Mouse (Mus musculus): Measurements from ENCODE around the gene Cwf19l1. TPM values are rescaled to one million over a fixed set of nuclear protein-coding genes. Genes with fewer than 3 reads are reported as not detected.
"Not testable (repeated sequence)": the region's sequence is repeated elsewhere in the genome, so short reads cannot be mapped to it uniquely, and the experiment has no call there.

The Cwf19l1 gene
- polyA plus RNA-seq, 1 experiment: 10.3 TPM

DNA sequence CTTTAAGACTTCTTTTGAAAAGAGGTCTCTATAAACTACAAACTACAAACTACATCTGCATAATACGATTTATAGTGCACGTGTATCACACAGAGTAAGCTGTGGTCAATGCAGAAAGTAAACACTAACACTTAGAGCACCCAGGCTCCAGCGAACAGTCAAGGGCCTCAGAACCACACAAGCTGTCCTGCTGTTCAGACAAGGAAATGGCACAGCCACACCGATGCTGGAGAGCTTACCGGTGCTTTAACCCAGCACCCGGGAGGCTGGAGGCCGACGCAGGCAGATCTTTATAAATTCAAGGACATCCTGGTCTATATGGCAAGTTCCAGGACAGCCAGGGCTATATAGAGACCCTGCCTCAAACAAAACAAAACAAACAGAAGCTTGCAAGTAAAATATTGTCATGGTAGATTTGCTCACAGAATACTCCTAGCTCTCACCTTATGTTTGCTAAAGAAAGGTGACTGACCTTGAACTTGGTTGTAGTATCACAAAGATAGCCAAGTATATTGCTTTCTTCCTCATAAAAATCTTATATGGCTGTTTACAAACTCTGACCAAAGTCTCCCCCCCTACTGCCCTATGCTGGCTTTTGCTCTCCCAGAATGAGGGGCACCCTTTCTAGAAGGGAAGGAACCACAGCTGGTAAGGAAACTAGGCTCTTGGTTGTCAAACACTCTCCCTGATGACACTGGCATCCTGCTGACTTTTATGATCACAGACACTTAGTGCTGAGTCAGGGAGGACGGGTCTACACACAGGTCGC, 7.8 kb downstream of the Cwf19l1 start:
- TF ChIP-seq MAX (IDR thresholded peaks at IDR 0.05; ENCODE audit: low read depth) (no peak), E2F4 (IDR thresholded peaks at IDR 0.05; ENCODE audit: insufficient read depth) (no peak), POLR2AphosphoS2 (IDR thresholded peaks at IDR 0.05; ENCODE audit: insufficient read length, low read depth) (no peak), POLR2A (IDR thresholded peaks at IDR 0.05; ENCODE audit: insufficient read length, low read depth) (no peak), MYOG (IDR thresholded peaks at IDR 0.05; ENCODE audit: control insufficient read depth in 1 of 3, insufficient read depth in 1 of 3, insufficient read length in 2 of 3, low read depth in 2 of 3) (no peak), MYOD1 (IDR thresholded peaks at IDR 0.05; ENCODE audit: control insufficient read depth in 1 of 3, insufficient read length in 2 of 3, low read depth in 2 of 3) (no peak), REST (IDR thresholded peaks at IDR 0.05; ENCODE audit: insufficient read depth, insufficient read length) (no peak), SRF (IDR thresholded peaks at IDR 0.05; ENCODE audit: control insufficient read depth, insufficient read length, low read depth) (no peak)
- Histone ChIP-seq H3K27me3 (ENCODE audit: control insufficient read depth, insufficient read depth, insufficient read length) (no peaks in the 10 kb centered on the region), H3K4me2 (ENCODE audit: low read depth) (no peak overlapping the region), H3K4me3 (no peak overlapping the region), H3K36me3 (ENCODE audit: control insufficient read depth, insufficient read depth) (peaks cover 32% of the 10 kb centered on the region), H3ac (ENCODE audit: control insufficient read depth, insufficient read length) (no peak overlapping the region), H3K79me2 (ENCODE audit: control insufficient read depth, insufficient read depth) (peaks cover under 1% of the 10 kb centered on the region)

DNA sequence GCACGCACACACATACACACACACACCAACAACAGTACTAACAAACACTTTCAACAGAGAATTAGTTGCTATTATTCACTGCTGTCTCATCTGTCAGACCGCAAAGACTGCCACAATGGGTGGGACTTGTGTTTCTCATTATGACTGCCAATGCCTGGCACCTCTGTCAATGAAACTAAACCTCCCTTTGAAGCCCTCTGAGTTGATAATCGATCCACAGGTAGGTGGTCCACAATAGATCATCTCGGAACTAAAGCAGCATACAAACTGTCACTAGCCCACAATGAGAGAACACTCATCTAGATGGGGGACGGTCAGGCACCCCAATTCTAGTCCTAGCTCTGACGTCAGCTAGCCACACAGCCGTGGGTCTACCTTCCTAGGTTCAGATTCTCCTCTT, 14.5 kb downstream of the Cwf19l1 start:
- Histone ChIP-seq H3ac (ENCODE audit: control insufficient read depth, insufficient read length) (no peak overlapping the region), H3K27me3 (ENCODE audit: control insufficient read depth, insufficient read depth, insufficient read length) (no peaks in the 10 kb centered on the region), H3K4me3 (no peak overlapping the region), H3K4me2 (ENCODE audit: low read depth) (no peak overlapping the region), H3K79me2 (ENCODE audit: control insufficient read depth, insufficient read depth) (no peaks in the 10 kb centered on the region), H3K36me3 (ENCODE audit: control insufficient read depth, insufficient read depth) (peaks cover 47% of the 10 kb centered on the region)
- TF ChIP-seq POLR2AphosphoS2 (IDR thresholded peaks at IDR 0.05; ENCODE audit: insufficient read length, low read depth): no peak
- TF ChIP-seq MYOD1 (IDR thresholded peaks at IDR 0.05; ENCODE audit: control insufficient read depth in 1 of 3, insufficient read length in 2 of 3, low read depth in 2 of 3): no peak
- no peak for TF ChIP-seq CEBPB (IDR thresholded peaks at IDR 0.05; ENCODE audit: insufficient read depth, poor library complexity, severe bottlenecking)
- no peak for TF ChIP-seq POLR2A (IDR thresholded peaks at IDR 0.05; ENCODE audit: insufficient read length, low read depth)
- TF ChIP-seq USF1 (IDR thresholded peaks at IDR 0.05; ENCODE audit: low read depth): no peak
- TF ChIP-seq E2F4 (IDR thresholded peaks at IDR 0.05; ENCODE audit: insufficient read depth): no peak
- TF ChIP-seq TCF12 (IDR thresholded peaks at IDR 0.05; ENCODE audit: insufficient read depth, poor library complexity, severe bottlenecking): no peak
- no peak for TF ChIP-seq MYOG (IDR thresholded peaks at IDR 0.05; ENCODE audit: control insufficient read depth in 1 of 3, insufficient read depth in 1 of 3, insufficient read length in 2 of 3, low read depth in 2 of 3)
- TF ChIP-seq TCF3 (IDR thresholded peaks at IDR 0.05; ENCODE audit: insufficient read length, low read depth): no peak
- TF ChIP-seq MAX (IDR thresholded peaks at IDR 0.05; ENCODE audit: low read depth): no peak
- no peak for TF ChIP-seq SRF (IDR thresholded peaks at IDR 0.05; ENCODE audit: control insufficient read depth, insufficient read length, low read depth)
- no peak for TF ChIP-seq REST (IDR thresholded peaks at IDR 0.05; ENCODE audit: insufficient read depth, insufficient read length)

DNA sequence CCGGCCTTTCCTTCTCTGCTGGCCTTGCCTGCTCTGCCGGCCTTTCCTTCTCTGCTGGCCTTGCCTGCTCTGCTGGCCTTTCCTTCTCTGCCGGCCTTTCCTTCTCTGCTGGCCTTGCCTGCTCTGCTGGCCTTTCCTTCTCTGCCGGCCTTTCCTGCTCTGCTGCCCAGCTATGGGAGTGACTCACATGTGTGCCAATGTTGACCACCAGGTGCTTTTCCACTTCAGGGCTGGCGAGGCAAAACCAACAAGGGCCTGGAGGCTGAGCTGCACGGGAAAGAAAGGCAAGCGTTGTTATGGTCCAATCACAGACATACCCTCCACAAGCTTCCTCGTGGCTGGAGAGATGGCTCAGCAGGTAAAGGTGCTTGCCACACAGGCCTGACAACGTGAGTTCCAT, 15.0 kb downstream of the Cwf19l1 start:
- peaks cover 51% of the 10 kb centered on the region for H3K36me3 ChIP-seq (ENCODE audit: control insufficient read depth, insufficient read depth)
- H3ac ChIP-seq (ENCODE audit: control insufficient read depth, insufficient read length); H3K4me3 ChIP-seq; H3K79me2 ChIP-seq (ENCODE audit: control insufficient read depth, insufficient read depth); H3K27me3 ChIP-seq (ENCODE audit: control insufficient read depth, insufficient read depth, insufficient read length); H3K4me2 ChIP-seq (ENCODE audit: low read depth): not testable (repeated sequence)

DNA sequence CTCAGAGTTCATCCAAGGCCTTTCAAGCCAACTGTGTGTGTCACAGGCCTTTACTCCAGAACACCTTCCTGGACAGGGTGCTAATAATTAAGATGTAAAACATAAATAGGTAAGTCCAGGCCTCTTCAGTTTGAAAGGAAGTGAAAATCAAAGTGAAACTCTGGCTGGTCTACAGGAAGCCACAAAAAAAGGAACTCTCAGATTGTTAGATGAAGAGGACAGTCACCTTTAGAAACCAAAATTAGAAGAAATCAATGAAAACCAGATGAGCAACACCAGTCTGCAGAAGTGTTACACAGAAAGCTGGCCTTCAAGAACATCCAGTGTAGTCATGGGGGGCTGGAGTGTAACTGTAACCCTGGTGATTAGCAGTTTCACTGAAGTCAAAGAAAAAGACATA, 17.9 kb downstream of the Cwf19l1 start:
- TF ChIP-seq SRF (IDR thresholded peaks at IDR 0.05; ENCODE audit: control insufficient read depth, insufficient read length, low read depth) (no peak), CEBPB (IDR thresholded peaks at IDR 0.05; ENCODE audit: insufficient read depth, poor library complexity, severe bottlenecking) (no peak), E2F4 (IDR thresholded peaks at IDR 0.05; ENCODE audit: insufficient read depth) (no peak), POLR2A (IDR thresholded peaks at IDR 0.05; ENCODE audit: insufficient read length, low read depth) (no peak), TCF12 (IDR thresholded peaks at IDR 0.05; ENCODE audit: insufficient read depth, poor library complexity, severe bottlenecking) (no peak), MYOG (IDR thresholded peaks at IDR 0.05; ENCODE audit: control insufficient read depth in 1 of 3, insufficient read depth in 1 of 3, insufficient read length in 2 of 3, low read depth in 2 of 3) (no peak), USF1 (IDR thresholded peaks at IDR 0.05; ENCODE audit: low read depth) (no peak)
- Histone ChIP-seq H3K4me3 (no peak overlapping the region), H3K36me3 (ENCODE audit: control insufficient read depth, insufficient read depth) (peaks cover 39% of the 10 kb centered on the region), H3ac (ENCODE audit: control insufficient read depth, insufficient read length) (no peak overlapping the region), H3K79me2 (ENCODE audit: control insufficient read depth, insufficient read depth) (no peaks in the 10 kb centered on the region), H3K4me2 (ENCODE audit: low read depth) (no peak overlapping the region), H3K27me3 (ENCODE audit: control insufficient read depth, insufficient read depth, insufficient read length) (no peaks in the 10 kb centered on the region)

DNA sequence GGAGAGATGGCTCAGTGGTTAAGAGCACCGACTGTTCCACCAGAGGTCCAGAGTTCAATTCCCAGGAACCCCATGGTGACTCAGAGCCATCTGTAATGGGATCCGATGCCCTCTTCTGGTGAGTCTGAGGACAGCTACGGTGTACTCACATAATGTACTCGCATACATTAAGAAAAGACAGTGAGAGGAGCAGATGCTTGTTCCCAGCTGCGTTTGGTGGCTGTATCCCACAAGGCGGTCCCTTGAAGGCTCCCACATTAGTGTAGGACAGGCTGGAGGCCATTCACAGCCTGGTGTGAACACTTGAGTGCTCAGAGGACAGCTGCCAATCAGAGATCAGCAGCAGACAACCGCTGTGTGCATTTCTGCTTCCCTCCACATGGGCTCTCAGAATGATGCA, 24.0 kb downstream of the Cwf19l1 start:
- no peak for TF ChIP-seq POLR2AphosphoS2 (IDR thresholded peaks at IDR 0.05; ENCODE audit: insufficient read length, low read depth)
- TF ChIP-seq CEBPB (IDR thresholded peaks at IDR 0.05; ENCODE audit: insufficient read depth, poor library complexity, severe bottlenecking): no peak
- TF ChIP-seq TCF3 (IDR thresholded peaks at IDR 0.05; ENCODE audit: insufficient read length, low read depth): no peak
- peaks cover 21% of the 10 kb centered on the region for H3K36me3 ChIP-seq (ENCODE audit: control insufficient read depth, insufficient read depth)
- no peak overlapping the region for H3K4me2 ChIP-seq (ENCODE audit: low read depth)
- no peak overlapping the region for H3K4me3 ChIP-seq
- H3K27me3 ChIP-seq (ENCODE audit: control insufficient read depth, insufficient read depth, insufficient read length): no peaks in the 10 kb centered on the region
- H3K79me2 ChIP-seq (ENCODE audit: control insufficient read depth, insufficient read depth): peaks cover 5% of the 10 kb centered on the region
- no peak overlapping the region for H3ac ChIP-seq (ENCODE audit: control insufficient read depth, insufficient read length)

All from myocyte (in vitro differentiated cells).